Mouse (Mus musculus): ENCODE measurements around the gene Dffb. TPM values are rescaled to one million over a fixed set of nuclear protein-coding genes. Genes with fewer than 3 reads are reported as not detected.
"Not testable (repeated sequence)": the region's sequence is repeated elsewhere in the genome, so short reads cannot be mapped to it uniquely, and the experiment has no call there.

Gene Dffb
- polyA plus RNA-seq, 1 experiment from 2014 or later = 11.1 TPM

GRCm38 (mm10) chr4:153929425-153929824 is 45.5 kb downstream of the Dffb start:
- Histone ChIP-seq H3K4me1 (replicated peaks) (no peaks in the 10 kb centered on the region), H3K27me3 (no peaks in the 10 kb centered on the region), H3K4me2 (no peak overlapping the region), H3K9me3 (replicated peaks) (no peaks in the 10 kb centered on the region), H3K27ac (no peak overlapping the region), H3K9ac (no peak overlapping the region), H3K36me3 (no peaks in the 10 kb centered on the region), H3K4me3 (replicated peaks) (no peak overlapping the region)
- 51% methylated on average over 10 of the region's 10 CpGs for WGBS (ENCODE audit: insufficient replicate concordance)
- no peak for ATAC-seq (ENCODE audit: low read depth)
- no peak for DNase-seq

DNA sequence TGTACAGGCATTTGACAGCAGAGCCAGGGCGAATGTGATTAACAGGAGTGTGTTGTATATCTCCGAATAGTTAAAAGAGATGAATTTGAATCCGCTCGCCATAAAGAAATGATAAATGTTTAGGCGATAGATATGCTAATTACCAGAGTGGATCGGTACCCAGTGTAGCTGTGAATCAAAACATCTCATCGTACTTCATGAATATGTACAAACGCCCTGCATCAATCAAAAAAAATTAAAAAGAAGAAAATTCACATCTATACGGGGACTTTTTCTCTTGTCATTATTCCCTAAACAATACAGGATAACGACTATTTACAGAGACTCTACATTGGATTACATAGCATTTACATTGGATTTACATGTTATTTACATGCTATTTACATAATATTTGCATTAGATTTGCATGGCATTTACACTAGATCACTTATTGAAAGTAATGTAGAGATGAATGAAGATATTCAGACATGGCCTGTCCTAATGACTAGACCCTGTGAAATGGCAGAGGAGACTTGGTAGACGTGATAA is 46.1 kb downstream of the Dffb start:
- H3K36me3 ChIP-seq = no peaks in the 10 kb centered on the region
- no peak overlapping the region for H3K4me2 ChIP-seq
- ATAC-seq (ENCODE audit: low read depth) (no peak), DNase-seq (no peak)
- no peaks in the 10 kb centered on the region for H3K9me3 ChIP-seq (replicated peaks)
- no peaks in the 10 kb centered on the region for H3K27me3 ChIP-seq
- H3K27ac ChIP-seq = no peak overlapping the region
- no peak overlapping the region for H3K9ac ChIP-seq
- no peak overlapping the region for H3K4me3 ChIP-seq (replicated peaks)
- 70% methylated on average over 11 of the region's 11 CpGs for WGBS (ENCODE audit: insufficient replicate concordance)
- no peaks in the 10 kb centered on the region for H3K4me1 ChIP-seq (replicated peaks)

GRCm38 (mm10) chr4:153922090-153922489 is 52.8 kb downstream of the Dffb start:
- H3K9me3 ChIP-seq (replicated peaks); H3K4me3 ChIP-seq (replicated peaks); DNase-seq; H3K27ac ChIP-seq; H3K36me3 ChIP-seq; H3K4me1 ChIP-seq (replicated peaks); H3K9ac ChIP-seq; H3K4me2 ChIP-seq; H3K27me3 ChIP-seq; ATAC-seq (ENCODE audit: low read depth): not testable (repeated sequence)
- 31% methylated on average over 4 of the region's 4 CpGs for WGBS (ENCODE audit: insufficient replicate concordance)

DNA sequence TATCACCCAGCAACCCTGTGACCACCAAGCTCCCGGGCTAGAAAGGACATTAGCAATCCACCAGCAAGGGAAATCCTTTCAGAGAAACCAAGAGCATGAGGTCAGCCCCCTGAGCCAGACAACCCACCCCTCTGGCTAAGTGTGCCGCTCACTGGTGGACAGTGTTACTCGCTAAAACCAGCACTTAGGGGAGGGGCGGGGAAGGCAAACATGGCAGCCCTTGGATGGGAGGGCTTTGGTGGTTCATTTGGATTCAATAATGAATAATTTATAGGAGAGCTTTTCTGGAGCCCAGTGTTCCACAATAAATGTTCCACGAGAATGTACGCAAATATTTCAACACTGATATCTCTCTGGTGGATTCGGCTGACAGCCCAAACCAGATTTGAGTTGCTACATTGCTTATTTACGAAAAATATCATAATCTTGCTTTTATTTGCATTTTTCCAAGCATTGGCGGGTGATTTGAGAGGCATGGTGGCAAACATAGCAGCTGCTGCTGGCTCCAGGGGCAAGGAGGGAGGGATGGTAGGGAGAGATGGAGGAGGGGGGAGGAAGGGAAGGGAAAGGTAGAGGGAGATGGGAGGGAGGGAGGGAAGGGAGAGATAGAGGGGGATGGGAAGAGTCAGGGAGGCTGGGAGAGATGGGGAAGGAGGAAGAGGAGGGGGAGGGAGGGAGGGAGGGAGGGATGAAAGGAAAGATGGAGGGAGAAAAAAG is 54.3 kb downstream of the Dffb start:
- H3K36me3 ChIP-seq = no peaks in the 10 kb centered on the region
- no peak overlapping the region for H3K27ac ChIP-seq
- H3K9me3 ChIP-seq (replicated peaks) = no peaks in the 10 kb centered on the region
- H3K27me3 ChIP-seq = no peaks in the 10 kb centered on the region
- ATAC-seq (ENCODE audit: low read depth) (no peak), DNase-seq (no peak)
- no peak overlapping the region for H3K4me3 ChIP-seq (replicated peaks)
- no peak overlapping the region for H3K4me2 ChIP-seq
- no peak overlapping the region for H3K9ac ChIP-seq
- 55% methylated on average over 9 of the region's 9 CpGs for WGBS (ENCODE audit: insufficient replicate concordance)
- no peaks in the 10 kb centered on the region for H3K4me1 ChIP-seq (replicated peaks)

- 32% methylated on average over 8 of the region's 8 CpGs for WGBS (ENCODE audit: insufficient replicate concordance)
- no peak overlapping the region for H3K9ac ChIP-seq
- H3K4me2 ChIP-seq = no peak overlapping the region
- ATAC-seq (ENCODE audit: low read depth) (no peak), DNase-seq (no peak)
- no peaks in the 10 kb centered on the region for H3K9me3 ChIP-seq (replicated peaks)
- no peaks in the 10 kb centered on the region for H3K4me1 ChIP-seq (replicated peaks)
- no peak overlapping the region for H3K27ac ChIP-seq
- H3K36me3 ChIP-seq = no peaks in the 10 kb centered on the region
- H3K27me3 ChIP-seq = no peaks in the 10 kb centered on the region
- H3K4me3 ChIP-seq (replicated peaks) = no peak overlapping the region
These were observed 57.0 kb downstream of the Dffb start for GRCm38 (mm10) chr4:153917773-153918500.

Other genes starting within 250 kb of the Dffb start
- 67.8 and 70.3 TPM in 2 replicates for gene A430005L14Rik, start 17.9 kb downstream of the Dffb start, polyA plus RNA-seq (2015; fragmentation: Nextera tagmentation; extraction: Ambion mirVana)
- gene Cep104, start 68 bp upstream of the Dffb start, polyA plus RNA-seq (2015; fragmentation: Nextera tagmentation; extraction: Ambion mirVana) = 6.3 and 8.7 TPM in 2 replicates
- gene Lrrc47, start 36.6 kb upstream of the Dffb start, polyA plus RNA-seq (2015; fragmentation: Nextera tagmentation; extraction: Ambion mirVana) = 19.1 and 20.3 TPM in 2 replicates
- gene Smim1, start 51.1 kb upstream of the Dffb start, polyA plus RNA-seq (2015; fragmentation: Nextera tagmentation; extraction: Ambion mirVana) = 327 and 398 TPM in 2 replicates
- gene Ccdc27, start 67.6 kb upstream of the Dffb start, polyA plus RNA-seq (2015; fragmentation: Nextera tagmentation; extraction: Ambion mirVana) = 0.07 TPM in 1 of 2 replicates, not detected in the other
- gene Trp73, start 165.1 kb upstream of the Dffb start, polyA plus RNA-seq (2015; fragmentation: Nextera tagmentation; extraction: Ambion mirVana) = 0.17 TPM in 1 of 2 replicates, not detected in the other
- gene Wrap73, start 167.2 kb upstream of the Dffb start, polyA plus RNA-seq (2015; fragmentation: Nextera tagmentation; extraction: Ambion mirVana) = 26.9 and 29.9 TPM in 2 replicates
- 138 and 145 TPM in 2 replicates for gene Tprgl, start 185.5 kb upstream of the Dffb start, polyA plus RNA-seq (2015; fragmentation: Nextera tagmentation; extraction: Ambion mirVana)
- gene Megf6, start 195.6 kb upstream of the Dffb start, polyA plus RNA-seq (2015; fragmentation: Nextera tagmentation; extraction: Ambion mirVana) = 1.5 and 1.6 TPM in 2 replicates

Data from liver, embryonic 13.5 days (tissue).